Mouse (Mus musculus) lung, postnatal 0 days (tissue): ENCODE results near the gene Myh13. TPM values are rescaled to one million over a fixed set of nuclear protein-coding genes. Genes with fewer than 3 reads are reported as not detected.
A peak's percentile ranks its signal among the peaks of the same experiment; 100 is the strongest.

Source experiments
- ATAC-seq: fragments of 200-750 bp; cut with Nextera tagmentation; 2 replicates; pipeline ENCODE4 v1.8.0; 2017; ENCODE audit warnings: moderate library complexity
- DNase-seq: peaks from one replicate; pipeline ENCODE4 v3.0.0-alpha.2; 2016; ENCODE audit warnings: low spot score
- H3K27ac ChIP-seq: fragments of 300-500 bp; sonication (generic); 2 replicates; pipeline ENCODE4 v1.5.1; 2014; ENCODE audit warnings: antibody characterized with exemption, mild to moderate bottlenecking, low read length, mixed read lengths
- H3K27me3 ChIP-seq: fragments of 300-500 bp; sonication (generic); replicated peaks from 2 replicates; pipeline ENCODE4 v1.6.1; 2014; ENCODE audit warnings: low read length, mixed read lengths; ENCODE audit not compliant: insufficient read depth
- H3K36me3 ChIP-seq: fragments of 300-500 bp; sonication (generic); 2 replicates; pipeline ENCODE4 v1.6.1; 2014; ENCODE audit warnings: low read length, mixed read lengths; ENCODE audit not compliant: insufficient read depth
- H3K4me1 ChIP-seq: fragments of 300-500 bp; sonication (generic); 2 replicates; pipeline ENCODE4 v1.6.1; 2014; ENCODE audit warnings: antibody characterized with exemption, low read depth, low read length, mixed read lengths; ENCODE audit not compliant: insufficient read depth
- H3K4me2 ChIP-seq: fragments of 300-500 bp; sonication (generic); replicated peaks from 2 replicates; pipeline ENCODE4 v1.6.1; 2014; ENCODE audit warnings: low read depth, mild to moderate bottlenecking, low read length, moderate library complexity, mixed read lengths
- H3K4me3 ChIP-seq: fragments of 300-500 bp; sonication (generic); 2 replicates; pipeline ENCODE4 v1.5.1; 2014; ENCODE audit warnings: low read depth, low read length
- H3K9ac ChIP-seq: fragments of 300-500 bp; sonication (generic); replicated peaks from 2 replicates; pipeline ENCODE4 v1.6.1; 2014; ENCODE audit warnings: low read depth, mild to moderate bottlenecking
- H3K9me3 ChIP-seq: fragments of 300-500 bp; sonication (generic); 2 replicates; pipeline ENCODE4 v1.6.1; 2016; ENCODE audit warnings: low read length, mixed read lengths
- CTCF ChIP-seq: IDR thresholded peaks from 2 replicates; pipeline ENCODE4 v1.5.1; 2016; ENCODE audit warnings: antibody characterized with exemption, mild to moderate bottlenecking
- EP300 ChIP-seq: IDR thresholded peaks from 2 replicates; pipeline ENCODE4 v1.6.1; 2016; ENCODE audit warnings: antibody characterized with exemption, mild to moderate bottlenecking, control low read depth
- WGBS: fragments of 180-500 bp; shearing (Covaris S2); extraction: QIAGEN DNeasy Blood & Tissue Kit; methylation state at CpG from one replicate; pipeline ENCODE4 v1.1.7; 2014; 5-methylcytosine and 5-hydroxymethylcytosine counted together
- polyA plus RNA-seq: library from polyadenylated mRNA; unstranded; fragments of >200 nt; fragmentation: Nextera tagmentation; extraction: Ambion mirVana; gene quantifications from 2 replicates; pipeline ENCODE4 v1.2.1, GENCODE M21; 2015

Gene Myh13
- polyA plus RNA-seq, 1 experiment from 2014 or later, result 0.38 TPM

GRCm38 (mm10) chr11:67364551-67364950 is 43.1 kb downstream of the Myh13 start:
- DNase-seq, result no peak
- H3K27ac ChIP-seq, result no peak overlapping the region
- H3K4me1 ChIP-seq, result no peaks in the 10 kb centered on the region
- no peaks in the 10 kb centered on the region for H3K36me3 ChIP-seq
- no peak overlapping the region for H3K4me3 ChIP-seq
- TF ChIP-seq CTCF, result no peak
- no peak for TF ChIP-seq EP300
- no peaks in the 10 kb centered on the region for H3K9me3 ChIP-seq
- 0 out of 2 replicates have a peak, but pooled peaks have one; percentile 5 for ATAC-seq
- no peak overlapping the region for H3K9ac ChIP-seq
- 70% methylated on average over 12 of the region's 12 CpGs for WGBS
- H3K4me2 ChIP-seq, result no peak overlapping the region
- no peaks in the 10 kb centered on the region for H3K27me3 ChIP-seq

DNA sequence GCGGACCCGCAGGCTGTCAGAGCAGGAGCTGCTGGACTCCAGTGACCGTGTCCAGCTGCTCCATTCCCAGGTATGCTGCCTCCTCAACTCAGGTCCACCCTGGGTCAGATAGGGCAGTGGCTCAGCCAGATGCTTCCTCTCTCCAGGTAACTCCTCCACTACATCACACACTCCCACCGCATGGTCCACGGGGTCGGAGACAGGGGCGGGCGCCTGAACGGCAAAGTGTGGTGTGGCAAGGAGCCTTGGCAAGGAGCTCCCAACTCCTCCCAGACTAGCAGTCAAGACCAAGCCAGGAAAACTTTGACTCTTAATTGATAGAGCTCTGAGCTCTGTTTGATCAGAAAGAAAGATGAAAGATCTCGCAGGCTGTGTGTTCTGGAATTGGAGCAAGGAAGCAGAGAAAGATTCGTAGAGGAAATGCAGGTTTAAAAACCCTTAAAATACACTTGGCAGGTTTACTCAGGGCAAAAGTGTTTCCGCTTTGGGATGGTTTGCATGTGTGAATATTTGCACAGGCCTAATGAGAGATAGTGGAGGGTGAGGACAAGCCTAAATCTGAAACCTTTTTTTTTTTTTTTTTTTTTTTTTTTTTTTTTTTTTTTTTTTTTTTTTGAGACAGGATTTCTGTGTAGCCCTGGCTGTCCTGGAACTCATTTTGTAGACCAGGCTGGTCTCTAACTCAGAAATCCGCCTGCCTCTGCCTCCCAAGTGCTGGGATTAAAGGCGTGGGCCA is 43.7 kb downstream of the Myh13 start:
- Histone ChIP-seq H3K9me3 (no peaks in the 10 kb centered on the region), H3K27me3 (no peaks in the 10 kb centered on the region), H3K36me3 (no peaks in the 10 kb centered on the region), H3K4me3 (no peak overlapping the region), H3K27ac (no peak overlapping the region), H3K4me1 (no peaks in the 10 kb centered on the region), H3K9ac (no peak overlapping the region), H3K4me2 (no peak overlapping the region)
- DNase-seq (peak; percentile 35), ATAC-seq (0 out of 2 replicates have a peak, but pooled peaks have one; percentile 28)
- TF ChIP-seq CTCF, result no peak
- WGBS, result 64% methylated on average over 14 of the region's 14 CpGs

DNA sequence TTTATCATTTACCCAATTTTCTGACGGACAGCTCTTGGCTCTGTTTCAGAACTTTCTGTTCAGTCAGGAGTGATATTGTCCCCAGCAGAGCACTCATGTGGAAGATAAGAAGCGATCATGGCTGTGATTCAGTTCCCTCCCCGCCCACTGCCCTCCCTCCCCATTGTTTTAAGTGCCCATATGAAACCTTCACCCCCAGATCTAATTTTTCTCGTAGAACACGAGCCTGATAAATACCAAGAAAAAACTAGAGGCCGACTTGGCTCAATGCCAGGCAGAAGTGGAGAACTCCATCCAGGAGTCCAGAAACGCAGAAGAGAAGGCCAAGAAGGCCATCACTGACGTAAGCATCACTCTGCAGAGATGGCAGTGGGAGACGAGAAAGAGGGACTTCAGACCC is 45.5 kb downstream of the Myh13 start:
- no peak for DNase-seq
- Histone ChIP-seq H3K9me3 (no peaks in the 10 kb centered on the region), H3K9ac (no peak overlapping the region), H3K4me1 (no peaks in the 10 kb centered on the region), H3K27ac (no peak overlapping the region), H3K4me3 (no peak overlapping the region), H3K4me2 (no peak overlapping the region), H3K36me3 (no peaks in the 10 kb centered on the region), H3K27me3 (no peaks in the 10 kb centered on the region; the same call in 1 of the 2 replicates)
- no peak for ATAC-seq
- WGBS, result 28% methylated on average over 9 of the region's 9 CpGs
- TF ChIP-seq EP300, result no peak
- no peak for TF ChIP-seq CTCF

DNA sequence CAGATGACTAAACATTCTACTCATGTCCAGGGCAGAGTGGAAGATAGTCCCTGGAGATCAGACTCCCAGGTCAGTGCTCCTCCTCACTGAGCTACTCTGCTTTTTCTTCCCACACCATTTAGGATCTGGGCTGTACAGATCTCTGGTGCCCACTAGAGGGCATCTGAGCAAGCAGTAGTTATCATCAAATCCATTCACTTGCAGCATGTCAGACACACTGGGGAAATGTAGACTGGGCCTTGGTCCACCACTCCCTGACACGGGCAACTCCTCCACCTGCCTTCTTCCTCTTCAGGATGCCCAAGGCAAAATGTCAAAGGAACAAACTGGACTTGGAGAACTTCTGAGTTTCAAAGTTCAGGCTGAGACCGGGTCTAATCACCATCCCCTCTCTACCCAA is 51.9 kb downstream of the Myh13 start:
- H3K4me2 ChIP-seq, result no peak overlapping the region
- no peaks in the 10 kb centered on the region for H3K9me3 ChIP-seq
- 0 out of 2 replicates have a peak, but pooled peaks have one; percentile 30 for ATAC-seq
- no peaks in the 10 kb centered on the region for H3K36me3 ChIP-seq
- H3K9ac ChIP-seq, result no peak overlapping the region
- no peaks in the 10 kb centered on the region for H3K4me1 ChIP-seq
- no peak overlapping the region for H3K4me3 ChIP-seq
- no peak for TF ChIP-seq EP300
- peak; percentile 85 for TF ChIP-seq CTCF
- 46% methylated on average over 2 of the region's 2 CpGs for WGBS
- no peaks in the 10 kb centered on the region; the same call in 1 of the 2 replicates for H3K27me3 ChIP-seq
- H3K27ac ChIP-seq, result no peak overlapping the region
- peak; percentile 77 for DNase-seq

DNA sequence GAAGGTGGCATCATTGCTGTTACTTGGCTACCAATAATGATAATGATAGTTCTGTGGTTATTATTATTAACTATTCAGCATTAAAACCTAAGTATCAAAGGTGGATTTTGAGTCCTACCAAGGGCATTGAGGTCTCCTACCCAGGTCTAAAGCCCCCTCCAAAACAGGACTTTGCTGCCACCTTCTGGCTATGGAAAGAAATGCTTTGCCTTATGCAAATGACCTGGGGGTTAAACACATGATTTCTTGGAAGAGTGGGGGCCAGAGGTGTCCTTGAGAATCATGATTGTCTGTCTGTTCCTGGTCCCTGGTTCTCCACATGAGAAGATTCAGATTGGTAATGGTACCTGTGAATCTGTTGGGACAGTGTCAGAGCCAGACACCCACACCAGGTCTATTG is 54.9 kb downstream of the Myh13 start:
- TF ChIP-seq CTCF, result peak; percentile 76
- no peak for TF ChIP-seq EP300
- peak; percentile 39 for DNase-seq

DNA sequence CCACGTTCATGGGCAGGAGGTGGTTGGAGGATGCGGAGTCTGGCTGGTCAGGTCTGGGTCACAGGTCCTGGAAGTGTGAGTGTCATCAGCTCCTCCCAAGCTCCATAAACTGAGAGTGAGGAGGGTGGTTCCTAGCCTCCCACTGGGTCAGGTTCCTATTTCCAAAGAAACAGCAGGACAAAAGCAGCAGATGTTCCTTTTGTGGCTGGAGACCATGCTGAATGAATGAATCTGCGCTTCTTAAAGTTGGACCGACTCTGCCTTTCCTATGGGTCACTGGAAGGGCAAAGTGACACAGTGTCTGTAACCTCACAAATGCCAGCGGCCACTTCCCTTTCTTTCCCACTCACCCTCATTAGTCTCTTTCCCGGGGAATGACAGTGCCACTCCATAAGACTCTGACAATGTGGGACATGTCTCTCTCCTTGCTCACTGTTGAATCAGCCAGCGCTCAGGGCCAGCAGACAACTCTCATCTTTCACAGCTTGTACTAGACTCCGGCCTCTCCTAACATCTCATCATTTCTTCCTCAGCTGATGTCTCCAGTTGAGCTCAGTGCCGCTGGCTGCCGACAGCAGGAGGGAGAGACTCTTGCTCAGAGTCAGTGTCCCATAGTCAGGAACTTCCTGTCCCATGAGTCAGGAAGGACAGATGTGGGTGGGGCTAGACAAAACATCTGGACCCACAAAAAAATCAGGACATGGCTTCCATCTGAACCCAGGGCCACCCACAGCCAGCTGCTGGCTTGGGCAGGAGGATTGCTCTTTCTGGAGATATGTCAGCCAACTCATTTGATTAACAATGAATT is 58.4 kb downstream of the Myh13 start:
- DNase-seq, result peak; percentile 95
- peak; percentile 96 for ATAC-seq
- Histone ChIP-seq H3K27ac (peak overlapping the region; percentile 11; the same call in 1 of the 2 replicates), H3K9me3 (no peaks in the 10 kb centered on the region), H3K4me1 (peaks cover 5% of the 10 kb centered on the region; the same call in 1 of the 2 replicates), H3K4me2 (no peak overlapping the region), H3K27me3 (no peaks in the 10 kb centered on the region), H3K4me3 (no peak overlapping the region), H3K36me3 (no peaks in the 10 kb centered on the region), H3K9ac (no peak overlapping the region)
- WGBS, result 36% methylated on average over 10 of the region's 10 CpGs
- TF ChIP-seq CTCF (peak; percentile 32), EP300 (peak; percentile 91)

More for the DNA sequence above, 54.9 kb downstream of the Myh13 start:
- no peak for ATAC-seq
- H3K4me2 ChIP-seq, result no peak overlapping the region
- no peak overlapping the region for H3K9ac ChIP-seq
- H3K9me3 ChIP-seq, result no peaks in the 10 kb centered on the region
- no peaks in the 10 kb centered on the region for H3K27me3 ChIP-seq
- peaks cover 5% of the 10 kb centered on the region; the same call in 1 of the 2 replicates for H3K4me1 ChIP-seq
- no peak overlapping the region for H3K27ac ChIP-seq
- no peaks in the 10 kb centered on the region for H3K36me3 ChIP-seq
- H3K4me3 ChIP-seq, result no peak overlapping the region
